Mouse (Mus musculus): ENCODE measurements at regions not wholly inside any gene's neighbourhood (a gene's known extent, or its start where the extent isn't known, plus 50 kb on each side); places are given as distances from the start of the nearest gene placed in this dataset.

- no peak for TF ChIP-seq CTCF (IDR thresholded peaks at IDR 0.05; ENCODE audit: extremely low read depth, insufficient read depth, insufficient read length, insufficient replicate concordance)
- TF ChIP-seq POLR2A (IDR thresholded peaks at IDR 0.05; ENCODE audit: low read depth, low read length) = no peak
- Histone ChIP-seq H3K4me1 (ENCODE audit: control insufficient read depth, insufficient read depth, insufficient read length) (peaks cover 3% of the 10 kb centered on the region; the same call in 1 of the 2 replicates), H3K27me3 (ENCODE audit: control insufficient read depth, insufficient read depth, low read length) (peaks cover 32% of the 10 kb centered on the region)
Observed at GRCm38 (mm10) chr13:83716711-83717171, 212.9 kb downstream of the Mef2c start.

DNA sequence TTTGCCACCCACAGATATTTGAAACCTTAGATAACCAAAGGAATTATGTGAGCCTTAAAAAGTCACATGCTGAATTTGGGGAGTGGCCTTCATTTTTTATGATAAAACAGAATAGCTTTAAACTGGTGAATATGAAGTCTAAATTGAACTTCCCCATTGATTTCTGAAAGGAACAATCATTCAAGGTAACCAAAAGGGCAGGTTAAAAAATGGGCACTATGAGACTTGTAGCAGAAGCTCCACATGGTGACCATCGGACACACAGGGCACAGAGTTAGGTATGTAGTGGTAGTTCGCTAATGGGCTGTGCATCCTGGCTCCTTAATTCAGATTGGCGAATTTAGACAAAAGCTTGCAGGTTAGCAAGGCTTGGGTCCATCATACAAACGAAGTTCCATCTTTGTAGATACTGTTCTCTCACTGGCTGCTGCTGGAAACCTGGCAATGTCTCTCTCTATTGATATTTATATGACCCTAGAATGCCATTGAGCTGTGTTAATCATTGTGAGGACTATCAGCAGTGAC lies 213.9 kb downstream of the Mef2c start:
- peaks cover 3% of the 10 kb centered on the region; the same call in 1 of the 2 replicates for H3K4me1 ChIP-seq (ENCODE audit: control insufficient read depth, insufficient read depth, insufficient read length)
- TF ChIP-seq CTCF (IDR thresholded peaks at IDR 0.05; ENCODE audit: extremely low read depth, insufficient read depth, insufficient read length, insufficient replicate concordance) (no peak), POLR2A (IDR thresholded peaks at IDR 0.05; ENCODE audit: low read depth, low read length) (no peak)
- no peak overlapping the region for H3K4me3 ChIP-seq (ENCODE audit: extremely low read depth, insufficient read depth, insufficient read length)
- 11% methylated on average over 4 of the region's 4 CpGs for WGBS
- DNase-seq (ENCODE audit: low read depth in 1 of 2, low spot score in 2 of 2) = no peak
- no peak overlapping the region for H3K27ac ChIP-seq (ENCODE audit: insufficient read depth, low read length)
- no peaks in the 10 kb centered on the region for H3K36me3 ChIP-seq (ENCODE audit: control insufficient read depth, insufficient read depth, low read length)
- peaks cover 36% of the 10 kb centered on the region for H3K27me3 ChIP-seq (ENCODE audit: control insufficient read depth, insufficient read depth, low read length)

More at GRCm38 (mm10) chr13:83716711-83717171, 212.9 kb downstream of the Mef2c start:
- WGBS = 12% methylated on average over 8 of the region's 8 CpGs
- H3K27ac ChIP-seq (ENCODE audit: insufficient read depth, low read length) = no peak overlapping the region
- H3K36me3 ChIP-seq (ENCODE audit: control insufficient read depth, insufficient read depth, low read length) = no peaks in the 10 kb centered on the region
- H3K4me3 ChIP-seq (ENCODE audit: extremely low read depth, insufficient read depth, insufficient read length) = no peak overlapping the region
- DNase-seq (ENCODE audit: low read depth in 1 of 2, low spot score in 2 of 2) = no peak

DNA sequence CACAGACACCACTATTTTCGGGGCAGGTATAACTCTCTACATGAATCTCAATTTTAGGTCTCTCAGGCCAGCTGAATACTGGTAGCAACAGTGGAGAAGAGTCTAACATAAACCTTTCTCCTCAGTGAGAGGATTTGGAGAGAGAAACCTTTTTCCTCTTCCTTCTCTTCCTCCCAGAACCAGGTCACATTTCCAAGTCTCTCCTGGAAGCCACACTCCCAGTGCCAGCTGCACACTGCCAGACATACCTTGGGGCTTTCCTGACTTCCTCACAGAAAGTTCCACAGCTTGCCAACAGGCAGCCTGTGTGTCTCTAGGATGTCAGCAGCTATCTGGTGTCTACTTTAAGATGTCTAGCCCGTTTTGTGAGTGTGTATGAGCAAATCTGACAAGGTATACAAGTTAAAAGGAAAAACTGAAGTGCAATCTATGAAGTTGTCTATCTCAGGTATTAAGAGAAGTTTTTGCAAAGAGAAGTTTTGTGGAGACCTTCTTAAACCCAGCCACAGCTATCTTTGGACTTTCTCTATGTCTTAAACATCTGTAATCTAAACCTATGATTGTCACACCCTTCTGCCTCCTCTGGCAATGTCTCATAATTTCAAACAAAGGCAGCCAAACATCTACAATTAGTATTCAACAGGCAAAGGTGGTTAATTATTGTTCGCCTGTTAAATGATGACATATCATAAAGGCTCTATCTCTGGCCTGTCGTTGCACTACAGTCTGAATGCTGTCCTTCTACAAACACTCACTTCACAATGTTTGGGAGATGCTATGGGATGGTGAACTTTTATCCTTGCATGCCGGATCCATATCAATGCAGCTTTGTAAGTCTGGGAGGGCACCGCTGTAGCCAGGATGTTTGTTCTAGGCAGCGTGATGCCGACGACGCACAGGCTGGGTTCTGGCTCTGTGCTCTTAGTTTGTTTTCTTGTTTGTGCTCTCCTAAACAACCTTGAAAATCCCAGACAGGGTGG lies 214.9 kb downstream of the Mef2c start:
- TF ChIP-seq CTCF (IDR thresholded peaks at IDR 0.05; ENCODE audit: extremely low read depth, insufficient read depth, insufficient read length, insufficient replicate concordance) (no peak), POLR2A (IDR thresholded peaks at IDR 0.05; ENCODE audit: low read depth, low read length) (no peak)
- 13% methylated on average over 10 of the region's 10 CpGs for WGBS
- Histone ChIP-seq H3K4me3 (ENCODE audit: extremely low read depth, insufficient read depth, insufficient read length) (no peak overlapping the region), H3K27me3 (ENCODE audit: control insufficient read depth, insufficient read depth, low read length) (peaks cover 33% of the 10 kb centered on the region), H3K27ac (ENCODE audit: insufficient read depth, low read length) (no peak overlapping the region), H3K4me1 (ENCODE audit: control insufficient read depth, insufficient read depth, insufficient read length) (peaks cover 3% of the 10 kb centered on the region; the same call in 1 of the 2 replicates), H3K36me3 (ENCODE audit: control insufficient read depth, insufficient read depth, low read length) (no peaks in the 10 kb centered on the region)
- no peak for DNase-seq (ENCODE audit: low read depth in 1 of 2, low spot score in 2 of 2)

DNA sequence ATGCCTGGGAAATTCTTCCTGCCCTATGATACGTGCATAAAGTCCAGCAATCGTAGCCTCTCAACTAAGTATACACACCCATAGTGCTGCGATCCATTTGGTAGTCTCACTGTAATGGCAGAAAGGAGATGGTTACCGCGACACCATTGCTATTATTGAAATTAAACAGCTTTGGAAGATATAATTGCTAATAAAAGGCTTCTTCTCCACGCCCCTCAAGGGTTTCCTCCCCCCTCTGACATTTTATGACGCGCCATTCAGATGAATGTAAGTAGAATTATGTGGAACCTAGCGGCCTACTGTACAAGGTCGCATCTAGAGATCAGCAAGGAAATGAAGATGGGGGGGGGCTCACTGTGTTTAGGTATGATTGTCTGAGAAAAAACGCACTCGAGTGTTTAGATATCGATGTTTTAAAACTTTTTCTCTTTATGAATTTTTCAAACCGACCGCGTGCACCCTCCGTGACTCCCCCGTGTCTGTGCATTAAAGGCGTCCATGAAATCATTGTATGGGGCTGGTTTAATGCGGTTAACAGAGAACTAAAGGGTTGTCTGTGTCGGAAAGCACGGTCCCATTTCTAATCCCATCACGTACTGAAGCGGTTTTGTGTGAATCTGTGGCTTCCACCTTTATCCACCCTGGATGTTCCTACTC lies 215.9 kb downstream of the Mef2c start:
- Histone ChIP-seq H3K27ac (ENCODE audit: insufficient read depth, low read length) (no peak overlapping the region), H3K36me3 (ENCODE audit: control insufficient read depth, insufficient read depth, low read length) (no peaks in the 10 kb centered on the region), H3K4me1 (ENCODE audit: control insufficient read depth, insufficient read depth, insufficient read length) (peaks cover 3% of the 10 kb centered on the region; the same call in 1 of the 2 replicates), H3K4me3 (ENCODE audit: extremely low read depth, insufficient read depth, insufficient read length) (no peak overlapping the region), H3K27me3 (ENCODE audit: control insufficient read depth, insufficient read depth, low read length) (peaks cover 27% of the 10 kb centered on the region)
- DNase-seq (ENCODE audit: low read depth in 1 of 2, low spot score in 2 of 2) = no peak
- 13% methylated on average over 24 of the region's 24 CpGs for WGBS
- TF ChIP-seq POLR2A (IDR thresholded peaks at IDR 0.05; ENCODE audit: low read depth, low read length) (no peak), CTCF (IDR thresholded peaks at IDR 0.05; ENCODE audit: extremely low read depth, insufficient read depth, insufficient read length, insufficient replicate concordance) (no peak)

- Histone ChIP-seq H3K4me1 (ENCODE audit: control insufficient read depth, insufficient read depth, insufficient read length) (peaks cover 3% of the 10 kb centered on the region; the same call in 1 of the 2 replicates), H3K36me3 (ENCODE audit: control insufficient read depth, insufficient read depth, low read length) (no peaks in the 10 kb centered on the region), H3K4me3 (ENCODE audit: extremely low read depth, insufficient read depth, insufficient read length) (no peak overlapping the region), H3K27me3 (ENCODE audit: control insufficient read depth, insufficient read depth, low read length) (peaks cover 30% of the 10 kb centered on the region), H3K27ac (ENCODE audit: insufficient read depth, low read length) (no peak overlapping the region)
- TF ChIP-seq POLR2A (IDR thresholded peaks at IDR 0.05; ENCODE audit: low read depth, low read length) (no peak), CTCF (IDR thresholded peaks at IDR 0.05; ENCODE audit: extremely low read depth, insufficient read depth, insufficient read length, insufficient replicate concordance) (no peak)
- no peak for DNase-seq (ENCODE audit: low read depth in 1 of 2, low spot score in 2 of 2)
- 5% methylated on average over 12 of the region's 12 CpGs for WGBS
Observed at GRCm38 (mm10) chr13:83720352-83720751, 216.5 kb downstream of the Mef2c start.

- Histone ChIP-seq H3K4me1 (ENCODE audit: control insufficient read depth, insufficient read depth, insufficient read length) (peaks cover 3% of the 10 kb centered on the region; the same call in 1 of the 2 replicates), H3K36me3 (ENCODE audit: control insufficient read depth, insufficient read depth, low read length) (no peaks in the 10 kb centered on the region), H3K27ac (ENCODE audit: insufficient read depth, low read length) (no peak overlapping the region), H3K4me3 (ENCODE audit: extremely low read depth, insufficient read depth, insufficient read length) (no peak overlapping the region), H3K27me3 (ENCODE audit: control insufficient read depth, insufficient read depth, low read length) (peaks cover 29% of the 10 kb centered on the region)
- 3% methylated on average over 30 of the region's 30 CpGs for WGBS
- TF ChIP-seq CTCF (IDR thresholded peaks at IDR 0.05; ENCODE audit: extremely low read depth, insufficient read depth, insufficient read length, insufficient replicate concordance) (no peak), POLR2A (IDR thresholded peaks at IDR 0.05; ENCODE audit: low read depth, low read length) (no peak)
- DNase-seq (ENCODE audit: low read depth in 1 of 2, low spot score in 2 of 2) = no peak
Observed at GRCm38 (mm10) chr13:83720883-83721371, 217.1 kb downstream of the Mef2c start.
